Mouse (Mus musculus) embryonic facial prominence, embryonic 14.5 days (tissue): ENCODE data around the gene Lcp2. TPM values are rescaled to one million over a fixed set of nuclear protein-coding genes. Genes with fewer than 3 reads are reported as not detected.

Source experiments
- ATAC-seq: fragments of 200-750 bp; cut with Nextera tagmentation; 2 replicates; pipeline ENCODE4 v1.8.0; 2017; ENCODE audit warnings: low read depth, moderate number of reproducible peaks, moderate TSS enrichment
- DNase-seq: peaks from one replicate; pipeline ENCODE4 v3.0.0-alpha.2; 2015; ENCODE audit warnings: low spot score
- H3K27ac ChIP-seq: fragments of 300-500 bp; sonication (generic); replicated peaks from 2 replicates; pipeline ENCODE4 v1.5.1; 2014; ENCODE audit warnings: low read depth, mild to moderate bottlenecking, low read length, moderate library complexity
- H3K27me3 ChIP-seq: fragments of 300-500 bp; sonication (generic); replicated peaks from 2 replicates; pipeline ENCODE4 v1.6.1; 2014; ENCODE audit warnings: low read length; ENCODE audit not compliant: control insufficient read depth, insufficient read depth
- H3K36me3 ChIP-seq: fragments of 300-500 bp; sonication (generic); 2 replicates; pipeline ENCODE4 v1.6.1; 2014; ENCODE audit warnings: low read length, mixed read lengths; ENCODE audit not compliant: control insufficient read depth, insufficient read depth
- H3K4me1 ChIP-seq: fragments of 300-500 bp; sonication (generic); 2 replicates; pipeline ENCODE4 v1.6.1; 2014; ENCODE audit warnings: antibody characterized with exemption, low read length; ENCODE audit not compliant: control insufficient read depth, insufficient read depth
- H3K4me2 ChIP-seq: fragments of 300-500 bp; sonication (generic); 2 replicates; pipeline ENCODE4 v1.6.1; 2014; ENCODE audit warnings: low read depth, mild to moderate bottlenecking, low read length, moderate library complexity, mixed read lengths
- H3K4me3 ChIP-seq: fragments of 300-500 bp; sonication (generic); 2 replicates; pipeline ENCODE4 v1.5.1; 2014; ENCODE audit warnings: low read depth, mild to moderate bottlenecking, low read length
- H3K9ac ChIP-seq: fragments of 300-500 bp; sonication (generic); 2 replicates; pipeline ENCODE4 v1.6.1; 2014; ENCODE audit warnings: low read depth, mild to moderate bottlenecking, low read length, moderate library complexity, mixed read lengths
- H3K9me3 ChIP-seq: fragments of 300-500 bp; sonication (generic); 2 replicates; pipeline ENCODE4 v1.6.1; 2016; ENCODE audit warnings: low read length; ENCODE audit not compliant: control insufficient read depth
- WGBS: fragments of 180-500 bp; shearing (Covaris S2); extraction: QIAGEN DNeasy Blood & Tissue Kit; methylation state at CpG from one replicate; pipeline ENCODE4 v1.1.7; 2014; 5-methylcytosine and 5-hydroxymethylcytosine counted together
- polyA plus RNA-seq: library from polyadenylated mRNA; unstranded; fragments of >200 nt; fragmentation: Nextera tagmentation; extraction: Ambion mirVana; gene quantifications from 2 replicates; pipeline ENCODE4 v1.2.1, GENCODE M21; 2014

The Lcp2 gene
- polyA plus RNA-seq, 1 experiment from 2014 or later, result 6.4 TPM

- Histone ChIP-seq H3K9ac (no peak overlapping the region), H3K4me1 (peaks cover 9% of the 10 kb centered on the region), H3K36me3 (no peaks in the 10 kb centered on the region), H3K4me2 (no peak overlapping the region), H3K27me3 (no peaks in the 10 kb centered on the region), H3K4me3 (no peak overlapping the region), H3K9me3 (no peaks in the 10 kb centered on the region), H3K27ac (no peak overlapping the region)
- DNase-seq (no peak), ATAC-seq (no peak)
- 80% methylated on average over 12 of the region's 12 CpGs for WGBS
Observed at GRCm38 (mm10) chr11:34009316-34010087, 37.2 kb upstream of the Lcp2 start.

GRCm38 (mm10) chr11:34010133-34010858 lies 36.4 kb upstream of the Lcp2 start:
- no peak overlapping the region for H3K9ac ChIP-seq
- no peaks in the 10 kb centered on the region for H3K27me3 ChIP-seq
- H3K4me1 ChIP-seq, result peaks cover 9% of the 10 kb centered on the region
- H3K4me2 ChIP-seq, result no peak overlapping the region
- H3K4me3 ChIP-seq, result no peak overlapping the region
- H3K27ac ChIP-seq, result 0 out of 2 replicates have a peak overlapping the region, but pooled peaks have one; percentile 5
- DNase-seq, result no peak
- WGBS, result 68% methylated on average over 7 of the region's 7 CpGs
- no peaks in the 10 kb centered on the region for H3K9me3 ChIP-seq
- ATAC-seq, result 0 out of 2 replicates have a peak, but pooled peaks have one; percentile 41
- no peaks in the 10 kb centered on the region for H3K36me3 ChIP-seq

- Histone ChIP-seq H3K27me3 (no peaks in the 10 kb centered on the region), H3K9ac (no peak overlapping the region), H3K4me2 (no peak overlapping the region), H3K27ac (0 out of 2 replicates have a peak overlapping the region, but pooled peaks have one; percentile 5), H3K9me3 (no peaks in the 10 kb centered on the region), H3K4me3 (no peak overlapping the region), H3K4me1 (peaks cover 9% of the 10 kb centered on the region), H3K36me3 (no peaks in the 10 kb centered on the region)
- peak; percentile 78; the same call in 1 of the 2 replicates for ATAC-seq
- 37% methylated on average over 4 of the region's 4 CpGs for WGBS
- peak; percentile 76 for DNase-seq
Observed at GRCm38 (mm10) chr11:34010859-34011172, 35.9 kb upstream of the Lcp2 start.

DNA sequence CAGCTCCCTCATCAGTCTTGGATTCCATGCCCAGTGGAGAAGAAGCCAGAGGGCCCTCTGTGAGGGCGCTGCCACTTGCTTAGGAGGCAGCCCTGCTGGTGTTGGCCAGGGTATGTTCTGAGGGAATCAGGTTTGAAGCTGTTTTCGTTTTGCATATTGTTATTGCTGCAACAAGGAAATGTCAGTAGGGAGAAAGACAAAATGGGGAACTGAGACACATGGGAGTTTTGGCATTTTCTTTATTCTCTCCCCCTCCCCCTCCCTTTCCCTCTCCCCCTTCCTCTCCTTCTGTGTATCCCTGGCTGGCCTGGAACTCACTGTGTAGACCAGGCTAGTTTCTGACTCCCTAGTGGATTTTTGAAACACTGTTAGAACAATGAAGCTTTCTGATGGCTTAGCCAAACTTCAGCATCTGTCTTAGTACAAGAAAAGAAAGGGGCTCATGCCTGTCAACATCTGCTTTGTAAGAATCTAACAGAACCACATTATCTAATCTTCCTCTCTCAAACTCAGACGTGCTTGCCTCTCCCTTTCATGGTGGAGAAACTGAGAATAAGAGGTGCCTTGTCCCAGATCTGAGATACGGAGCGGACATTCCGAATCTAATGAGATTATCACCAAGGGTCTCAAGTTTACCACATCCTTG lies 34.6 kb upstream of the Lcp2 start:
- no peak overlapping the region for H3K9ac ChIP-seq
- no peaks in the 10 kb centered on the region for H3K36me3 ChIP-seq
- H3K27me3 ChIP-seq, result no peaks in the 10 kb centered on the region
- no peak for ATAC-seq
- WGBS, result 50% methylated on average over 6 of the region's 6 CpGs
- H3K4me3 ChIP-seq, result no peak overlapping the region
- H3K27ac ChIP-seq, result no peak overlapping the region
- no peak overlapping the region for H3K4me2 ChIP-seq
- H3K9me3 ChIP-seq, result no peaks in the 10 kb centered on the region
- DNase-seq, result no peak
- H3K4me1 ChIP-seq, result peaks cover 9% of the 10 kb centered on the region

DNA sequence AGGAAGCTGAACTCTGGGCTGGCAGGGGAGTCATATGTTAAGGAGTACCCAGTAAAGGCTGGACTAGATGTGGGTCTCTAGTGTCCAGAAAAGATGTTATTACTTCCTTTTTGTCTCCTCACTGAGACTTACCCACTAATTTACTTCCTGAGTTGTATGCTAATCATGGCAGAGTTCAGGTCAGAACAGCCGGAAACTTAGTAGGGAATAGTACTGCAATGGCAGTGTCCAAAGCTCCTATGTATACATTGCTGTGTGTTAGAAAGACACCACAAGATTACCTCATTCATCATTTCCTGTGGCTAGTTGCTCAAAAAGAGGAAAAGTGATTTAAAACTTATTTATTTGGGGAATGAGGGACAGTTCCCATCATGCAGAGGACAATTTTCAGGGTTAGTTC lies 21.6 kb upstream of the Lcp2 start:
- Histone ChIP-seq H3K36me3 (no peaks in the 10 kb centered on the region), H3K9ac (no peak overlapping the region), H3K9me3 (no peaks in the 10 kb centered on the region), H3K4me3 (no peak overlapping the region), H3K4me1 (no peaks in the 10 kb centered on the region), H3K27me3 (no peaks in the 10 kb centered on the region), H3K4me2 (no peak overlapping the region), H3K27ac (no peak overlapping the region)
- DNase-seq (no peak), ATAC-seq (no peak)
- WGBS, result 81% methylated on average over 1 of the region's 1 CpGs

- H3K27ac ChIP-seq, result no peak overlapping the region
- no peak for ATAC-seq
- H3K9me3 ChIP-seq, result no peaks in the 10 kb centered on the region
- H3K36me3 ChIP-seq, result no peaks in the 10 kb centered on the region
- H3K4me1 ChIP-seq, result no peaks in the 10 kb centered on the region
- no peak overlapping the region for H3K4me3 ChIP-seq
- no peaks in the 10 kb centered on the region for H3K27me3 ChIP-seq
- H3K4me2 ChIP-seq, result no peak overlapping the region
- WGBS, result 45% methylated on average over 5 of the region's 5 CpGs
- no peak overlapping the region for H3K9ac ChIP-seq
- no peak for DNase-seq
Observed at GRCm38 (mm10) chr11:34029658-34030057, 17.1 kb upstream of the Lcp2 start.

DNA sequence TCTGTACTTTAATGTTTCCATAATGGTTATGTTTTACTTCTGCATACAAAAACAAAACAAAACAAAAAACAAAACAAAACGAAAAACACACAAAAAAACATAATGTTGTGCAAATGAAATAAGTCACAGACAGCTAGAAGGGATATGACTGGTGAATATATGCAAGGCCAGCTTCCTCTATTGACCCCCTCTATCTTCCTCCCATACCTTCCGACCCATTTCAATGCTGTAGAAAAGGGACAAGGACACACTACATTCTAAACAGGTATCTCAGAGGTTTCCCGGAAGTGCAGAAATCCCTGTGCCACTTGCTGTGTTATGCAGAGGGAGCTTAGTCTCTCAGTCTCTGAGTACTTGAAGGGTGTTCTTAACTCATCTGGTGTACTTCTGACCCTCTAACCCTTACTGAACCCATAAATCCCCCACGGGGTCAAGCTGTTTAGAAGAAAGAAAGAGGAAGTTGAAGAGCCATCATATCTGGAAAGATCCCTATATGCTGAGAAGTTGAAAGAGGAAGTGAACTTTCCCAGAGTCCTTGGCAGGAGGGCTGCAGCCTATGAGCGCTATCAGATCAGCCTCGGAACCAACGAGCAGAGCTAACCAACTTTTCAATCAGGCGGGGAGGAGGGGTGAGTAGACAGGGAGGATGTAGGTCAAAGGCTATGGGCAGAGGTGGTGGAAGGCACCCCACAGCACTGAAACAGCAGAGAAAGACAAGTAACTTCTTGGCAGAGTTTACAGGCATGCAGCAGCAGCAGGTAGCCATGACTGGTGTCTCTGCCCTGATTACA lies 15.5 kb upstream of the Lcp2 start:
- no peak overlapping the region for H3K27ac ChIP-seq
- H3K4me3 ChIP-seq, result no peak overlapping the region
- no peak overlapping the region for H3K9ac ChIP-seq
- WGBS, result 57% methylated on average over 8 of the region's 8 CpGs
- H3K4me2 ChIP-seq, result no peak overlapping the region
- H3K4me1 ChIP-seq, result no peaks in the 10 kb centered on the region
- H3K9me3 ChIP-seq, result no peaks in the 10 kb centered on the region
- H3K27me3 ChIP-seq, result no peaks in the 10 kb centered on the region
- no peaks in the 10 kb centered on the region for H3K36me3 ChIP-seq
- DNase-seq (no peak), ATAC-seq (no peak)

- Histone ChIP-seq H3K4me1 (no peaks in the 10 kb centered on the region), H3K9me3 (no peaks in the 10 kb centered on the region), H3K4me3 (no peak overlapping the region), H3K27me3 (no peaks in the 10 kb centered on the region), H3K4me2 (no peak overlapping the region), H3K9ac (no peak overlapping the region), H3K36me3 (no peaks in the 10 kb centered on the region), H3K27ac (no peak overlapping the region)
- no peak for DNase-seq
- ATAC-seq, result no peak
- 93% methylated on average over 5 of the region's 5 CpGs for WGBS
Observed at GRCm38 (mm10) chr11:34034008-34034505, 12.7 kb upstream of the Lcp2 start.
